Mouse (Mus musculus) adrenal gland, adult 18-20 months (tissue): ENCODE data around the gene Slc15a3. TPM values are rescaled to one million over a fixed set of nuclear protein-coding genes. Genes with fewer than 3 reads are reported as not detected.

Source experiments
- DNase-seq, 2 experiments: peaks; one replicate each; pipeline ENCODE4 v3.0.0; 2021 to 2022; ENCODE audit warnings: low spot score in 2 of 2
- total RNA-seq, 2 experiments: library from RNA; stranded (reverse); gene quantifications; 1 replicate in 1 of 2; 2 replicates in 1 of 2; pipeline ENCODE4 v1.2.3; 2021

Slc15a3 gene
- total RNA-seq, 2 experiments from 2014 or later = 3.1 to 6.5 TPM

GRCm38 (mm10) chr19:10818217-10818946, 21.1 kb upstream of the Slc15a3 start:
- no peak for DNase-seq

DNA sequence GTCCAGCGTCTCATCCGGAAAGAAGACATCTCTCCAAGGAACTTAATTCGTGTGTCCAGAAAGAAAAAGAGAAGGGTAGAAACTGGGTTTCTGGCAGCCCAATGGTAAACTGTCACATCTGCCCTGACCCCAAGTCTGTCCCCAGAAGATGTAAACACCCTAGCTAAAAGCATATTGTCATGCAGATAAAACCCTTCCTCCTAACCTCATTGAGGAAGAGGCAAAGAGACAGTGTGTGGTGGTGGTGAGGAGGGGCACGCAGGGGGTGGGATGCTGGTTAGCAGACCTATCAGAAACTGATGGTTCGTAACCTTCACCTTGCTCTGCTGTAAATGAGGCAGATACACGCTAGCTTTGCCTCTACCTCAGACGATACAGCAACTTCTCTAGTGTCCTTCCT, 18.2 kb upstream of the Slc15a3 start:
- no peak for DNase-seq

GRCm38 (mm10) chr19:10822534-10822933, 17.0 kb upstream of the Slc15a3 start:
- no peak for DNase-seq

DNA sequence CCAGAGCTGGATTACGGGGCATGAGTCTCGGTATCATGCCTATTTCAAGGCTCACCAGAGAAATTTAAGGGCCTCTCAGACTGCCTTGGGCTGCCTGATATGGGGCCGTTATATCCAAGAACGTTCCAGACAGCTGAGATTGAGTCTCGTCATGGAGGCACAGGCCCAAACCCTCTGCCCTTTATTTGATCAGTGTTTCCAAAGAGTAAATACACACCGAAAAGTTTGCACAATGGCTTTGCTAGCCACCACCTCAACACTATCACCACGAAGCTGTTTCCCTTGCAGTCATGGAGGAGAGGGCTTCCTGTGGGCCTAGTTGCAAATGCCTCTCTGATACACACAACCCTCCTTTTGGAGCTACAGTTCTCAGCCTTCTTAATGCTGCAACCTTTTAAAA, 15.5 kb upstream of the Slc15a3 start:
- no peak for DNase-seq

DNA sequence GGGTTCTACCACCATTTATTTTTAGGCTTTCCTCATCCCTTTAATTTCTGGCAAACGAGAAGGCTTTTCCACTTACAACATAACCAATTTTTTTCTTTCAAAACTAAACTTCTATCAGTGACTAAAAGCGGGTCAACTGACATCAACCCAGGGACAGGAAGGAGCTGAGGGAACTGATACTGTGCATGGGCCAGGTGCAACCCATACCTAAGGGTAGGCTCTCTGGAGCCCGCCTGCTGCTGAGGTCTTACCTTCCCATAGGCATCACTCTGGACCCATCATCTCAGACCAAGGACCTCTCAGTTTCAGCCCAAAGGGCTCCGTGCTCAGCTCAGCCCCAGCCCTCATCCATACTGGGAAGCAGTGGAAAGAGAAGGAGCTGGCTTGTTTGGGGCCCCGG, 11.2 kb upstream of the Slc15a3 start:
- DNase-seq = no peak

- DNase-seq = no peak
Observed at GRCm38 (mm10) chr19:10829436-10830175, 9.9 kb upstream of the Slc15a3 start, which contains the start of gene Cd6. Cd6 (minus strand) TSS chr19:10830058.

GRCm38 (mm10) chr19:10831424-10831823, 8.1 kb upstream of the Slc15a3 start:
- DNase-seq = peak; percentile 52 to 63

GRCm38 (mm10) chr19:10832030-10832429, 7.5 kb upstream of the Slc15a3 start:
- DNase-seq = no peak

DNA sequence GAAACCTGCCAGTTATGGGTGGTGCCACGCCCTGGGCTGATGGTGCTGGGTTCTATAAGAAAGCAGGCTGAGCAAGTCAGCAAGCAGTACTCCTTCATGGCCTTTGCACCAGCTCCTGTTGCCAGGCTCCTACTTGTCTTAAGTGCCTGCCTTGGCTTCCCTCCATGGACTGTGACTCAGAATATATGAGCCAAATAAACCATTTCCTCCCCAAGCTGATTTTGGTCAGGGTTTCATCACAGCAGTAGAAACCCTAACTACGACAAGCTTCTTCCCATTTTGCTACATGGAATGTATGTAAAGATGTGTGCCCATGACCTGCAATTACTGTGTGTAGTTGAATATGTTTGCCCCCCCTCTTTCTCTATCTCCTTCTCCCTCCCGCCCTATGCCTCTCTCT, 5.9 kb upstream of the Slc15a3 start:
- DNase-seq = no peak

DNA sequence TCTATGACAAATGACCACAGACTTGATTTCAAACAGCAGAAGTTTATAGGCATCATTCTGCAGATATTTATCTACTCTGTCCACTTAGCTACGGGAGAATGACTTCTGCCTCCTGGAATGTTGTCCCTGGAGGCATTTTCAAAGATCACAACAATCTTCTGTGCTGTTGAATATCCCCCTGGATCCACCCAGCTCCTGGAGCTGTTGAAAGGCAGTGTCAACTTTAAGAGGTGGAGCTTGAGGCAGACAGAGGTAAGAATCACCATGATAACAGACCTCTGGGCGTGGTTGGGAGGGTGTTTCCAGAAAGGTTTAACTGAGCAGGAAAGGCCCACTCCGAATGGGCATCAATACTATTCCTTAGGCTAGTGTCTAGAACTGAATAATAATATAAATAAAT, 3.9 kb upstream of the Slc15a3 start:
- DNase-seq = no peak

DNA sequence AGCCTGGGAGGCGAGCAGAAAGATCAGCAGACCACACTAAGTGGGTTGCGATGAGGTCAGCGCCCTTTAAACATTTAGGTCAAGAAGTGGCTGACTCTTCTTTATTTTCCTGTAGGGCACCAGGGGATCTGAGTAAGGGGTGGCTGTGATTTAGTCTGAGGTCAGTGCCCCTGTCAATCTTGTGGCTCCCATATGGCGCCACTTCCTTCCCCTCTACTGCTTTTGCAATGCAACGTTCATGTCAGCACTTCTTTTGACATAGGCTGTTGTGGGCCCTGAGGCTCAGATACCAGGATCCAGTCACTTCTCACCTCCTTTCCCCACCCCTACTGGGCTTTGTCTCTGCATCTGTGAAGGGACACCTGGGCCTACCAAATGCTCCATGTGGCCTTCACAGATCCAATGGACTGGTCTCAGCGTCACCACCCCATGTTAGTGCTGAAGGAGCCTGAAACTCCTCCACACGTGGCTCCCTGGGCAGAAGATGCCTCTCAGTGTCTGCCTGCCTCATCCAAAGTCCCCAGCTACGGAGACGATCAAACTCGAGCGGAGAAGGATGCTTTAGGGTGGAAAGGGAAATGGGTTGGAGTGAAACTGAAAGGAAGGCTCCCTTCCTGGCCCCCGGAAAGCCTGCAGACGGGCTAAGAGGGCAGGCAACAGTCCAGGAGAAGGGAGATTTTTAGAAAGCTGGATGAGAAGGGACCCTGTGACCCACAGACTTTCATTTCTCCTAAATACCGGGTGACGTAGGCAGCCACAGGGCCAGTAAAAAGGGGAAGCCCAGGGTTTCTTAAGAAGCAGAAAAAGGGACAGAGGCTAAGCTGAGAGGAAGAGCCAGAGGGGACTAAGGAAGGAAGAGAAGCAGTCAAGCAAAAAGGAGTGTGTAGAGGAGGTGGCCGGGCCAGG, 2.4 kb downstream of the Slc15a3 start:
- no peak for DNase-seq

DNA sequence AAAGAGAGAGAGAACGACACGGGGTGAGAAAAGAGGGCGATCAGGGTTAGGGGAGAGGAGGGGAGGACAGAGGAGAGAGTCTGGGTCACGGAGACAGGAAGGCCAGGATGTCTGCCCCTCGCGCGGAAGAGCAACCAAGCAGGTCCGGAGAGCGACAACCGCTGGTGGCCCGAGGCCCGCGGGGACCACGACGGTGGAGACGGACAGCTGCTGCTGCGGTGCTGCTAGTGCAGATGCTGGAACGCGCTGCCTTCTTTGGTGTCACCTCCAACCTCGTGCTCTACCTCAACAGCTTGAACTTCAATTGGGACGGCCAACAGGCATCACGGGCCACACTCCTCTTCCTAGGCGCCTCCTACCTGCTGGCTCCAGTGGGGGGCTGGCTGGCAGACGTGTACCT, 3.4 kb downstream of the Slc15a3 start:
- DNase-seq = no peak

DNA sequence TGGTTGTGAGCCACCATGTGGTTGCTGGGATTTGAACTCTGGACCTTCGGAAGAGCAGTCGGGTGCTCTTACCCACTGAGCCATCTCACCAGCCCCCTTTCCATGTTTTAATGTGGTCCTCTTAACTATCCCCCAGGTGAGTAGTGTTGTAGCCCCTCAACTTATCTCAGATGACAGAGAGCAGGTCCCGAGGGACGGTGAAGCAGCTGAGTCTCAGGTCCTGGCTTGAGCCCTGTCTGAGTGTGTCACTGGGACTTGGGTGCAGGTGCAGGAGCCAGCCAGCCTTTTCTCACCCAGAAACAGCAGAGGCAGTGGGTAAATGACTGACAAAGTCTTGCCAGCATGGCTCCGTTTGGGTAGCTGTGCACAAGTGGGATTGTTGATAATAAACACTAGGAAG, 4.7 kb downstream of the Slc15a3 start:
- no peak for DNase-seq

GRCm38 (mm10) chr19:10845454-10845853, 5.9 kb downstream of the Slc15a3 start:
- no peak for DNase-seq

DNA sequence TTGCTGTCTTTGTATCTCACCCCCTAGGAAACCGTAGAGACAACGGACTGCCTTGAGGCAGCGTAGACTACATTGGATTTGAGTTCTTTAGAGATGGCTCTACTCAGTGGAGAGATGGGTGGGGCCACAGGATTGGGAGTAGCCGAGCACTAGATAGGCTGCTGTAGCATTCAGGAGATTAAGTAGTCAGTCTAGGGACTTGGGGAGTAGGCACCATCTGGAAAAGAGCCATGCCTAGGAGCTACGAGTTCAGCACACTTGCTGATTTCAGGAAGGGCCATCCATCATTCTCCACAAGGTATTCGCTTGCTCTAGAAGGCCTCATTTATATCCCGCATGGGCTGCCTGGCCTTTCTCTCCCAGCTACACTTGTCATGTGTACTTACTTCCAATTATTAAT, 6.6 kb downstream of the Slc15a3 start:
- no peak for DNase-seq

GRCm38 (mm10) chr19:10847311-10848087, 8.0 kb downstream of the Slc15a3 start:
- DNase-seq = no peak

GRCm38 (mm10) chr19:10855422-10855821, 15.9 kb downstream of the Slc15a3 start:
- DNase-seq = no peak

DNA sequence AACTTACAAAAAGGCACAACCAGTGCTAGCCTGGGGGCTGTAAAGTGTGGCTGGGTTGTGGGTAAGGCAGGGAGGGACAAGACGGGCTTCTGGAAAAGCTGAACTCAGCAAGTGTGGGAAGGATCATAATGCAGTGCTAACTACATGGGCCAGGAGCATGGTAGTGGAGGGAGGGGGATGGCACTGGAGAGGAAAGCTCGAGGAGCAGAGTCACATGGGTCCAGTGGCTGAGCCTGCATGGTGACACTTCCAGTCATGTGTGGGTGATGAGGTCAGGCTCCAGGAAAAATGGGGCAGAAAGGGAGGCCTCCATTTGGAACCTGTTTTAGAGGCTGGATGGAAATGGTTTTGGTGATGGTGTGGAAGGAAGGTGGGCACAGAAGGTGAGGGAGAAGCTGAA, 17.0 kb downstream of the Slc15a3 start:
- no peak for DNase-seq

DNA sequence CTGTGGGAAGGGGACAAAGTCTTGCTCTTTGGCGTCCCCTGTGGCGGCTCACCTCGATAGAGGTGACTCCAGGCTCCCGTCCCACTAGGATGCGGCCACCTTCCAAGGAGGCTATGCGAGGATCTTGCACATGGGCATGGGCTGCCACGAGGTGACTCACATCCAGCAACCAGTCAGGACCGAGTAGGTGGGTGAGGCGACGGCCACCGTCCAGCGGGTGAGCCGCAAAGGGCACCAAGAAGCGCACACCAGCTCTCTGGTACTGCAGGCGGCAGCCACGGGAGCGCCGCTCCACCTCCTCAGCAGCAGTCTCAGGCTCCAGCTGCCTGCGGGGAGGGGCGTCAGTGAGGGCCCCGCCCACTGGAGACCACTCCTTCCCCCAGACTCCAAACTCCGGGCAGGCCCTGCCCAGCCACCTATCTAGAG, 20.6 kb downstream of the Slc15a3 start:
- no peak for DNase-seq

- DNase-seq = no peak
Observed at GRCm38 (mm10) chr19:10866351-10866750, 26.8 kb downstream of the Slc15a3 start.
